Mouse (Mus musculus) hindbrain, embryonic 15.5 days (tissue): ENCODE data around the gene Cmip. TPM values are rescaled to one million over a fixed set of nuclear protein-coding genes. Genes with fewer than 3 reads are reported as not detected.

Experiments
- ATAC-seq: fragments of 200-750 bp; cut with Nextera tagmentation; 2 replicates; pipeline ENCODE4 v1.8.0; 2017; ENCODE audit warnings: low read depth, moderate number of reproducible peaks, moderate TSS enrichment; ENCODE audit not compliant: low FRiP score
- H3K27ac ChIP-seq: fragments of 300-500 bp; sonication (generic); replicated peaks from 2 replicates; pipeline ENCODE4 v1.5.1; 2015; ENCODE audit warnings: mild to moderate bottlenecking, inconsistent platforms
- H3K27me3 ChIP-seq: fragments of 300-500 bp; sonication (generic); 2 replicates; pipeline ENCODE4 v1.6.1; 2015; ENCODE audit warnings: control low read depth, inconsistent platforms
- H3K36me3 ChIP-seq: fragments of 300-500 bp; sonication (generic); 2 replicates; pipeline ENCODE4 v1.6.1; 2015; ENCODE audit warnings: control low read depth, inconsistent platforms
- H3K4me1 ChIP-seq: fragments of 300-500 bp; sonication (generic); replicated peaks from 2 replicates; pipeline ENCODE4 v1.6.1; 2015; ENCODE audit warnings: control low read depth, inconsistent platforms
- H3K4me2 ChIP-seq: fragments of 300-500 bp; sonication (generic); 2 replicates; pipeline ENCODE4 v1.6.1; 2015; ENCODE audit warnings: moderate library complexity, mild to moderate bottlenecking, inconsistent platforms
- H3K4me3 ChIP-seq: fragments of 300-500 bp; sonication (generic); 2 replicates; pipeline ENCODE4 v1.5.1; 2015; ENCODE audit warnings: mild to moderate bottlenecking, inconsistent platforms
- H3K9ac ChIP-seq: fragments of 300-500 bp; sonication (generic); 2 replicates; pipeline ENCODE4 v1.6.1; 2015; ENCODE audit warnings: inconsistent platforms
- H3K9me3 ChIP-seq: fragments of 300-500 bp; sonication (generic); 2 replicates; pipeline ENCODE4 v1.6.1; 2016; ENCODE audit warnings: control low read depth, inconsistent platforms
- WGBS: fragments of 180-500 bp; shearing (Covaris S2); methylation state at CpG from one replicate; pipeline ENCODE4 v1.1.7; 2015; 5-methylcytosine and 5-hydroxymethylcytosine counted together
- polyA plus RNA-seq: library from polyadenylated mRNA; unstranded; fragments of >200 nt; fragmentation: Nextera tagmentation; extraction: Ambion mirVana; gene quantifications from 2 replicates; pipeline ENCODE4 v1.2.1, GENCODE M21; 2015

The Cmip gene
- polyA plus RNA-seq, 1 experiment from 2014 or later: 203 TPM

GRCm38 (mm10) chr8:117402911-117403704 lies 146.2 kb downstream of the Cmip start:
- H3K27ac ChIP-seq: peak overlapping the region; percentile 72
- no peak overlapping the region; the same call in 1 of the 2 replicates for H3K9ac ChIP-seq
- no peaks in the 10 kb centered on the region for H3K9me3 ChIP-seq
- peak overlapping the region; percentile 38 for H3K4me2 ChIP-seq
- H3K27me3 ChIP-seq: no peaks in the 10 kb centered on the region
- peaks cover 54% of the 10 kb centered on the region for H3K4me1 ChIP-seq
- H3K4me3 ChIP-seq: no peak overlapping the region
- no peaks in the 10 kb centered on the region for H3K36me3 ChIP-seq
- 47% methylated on average over 9 of the region's 9 CpGs for WGBS
- peak; percentile 35; the same call in 1 of the 2 replicates for ATAC-seq

GRCm38 (mm10) chr8:117403705-117404476 lies 147.0 kb downstream of the Cmip start:
- no peak overlapping the region for H3K4me3 ChIP-seq
- peak overlapping the region; percentile 38 for H3K4me2 ChIP-seq
- H3K27ac ChIP-seq: peak overlapping the region; percentile 72
- peak overlapping the region; percentile 8; the same call in 1 of the 2 replicates for H3K9ac ChIP-seq
- H3K27me3 ChIP-seq: no peaks in the 10 kb centered on the region
- no peaks in the 10 kb centered on the region for H3K36me3 ChIP-seq
- peaks cover 48% of the 10 kb centered on the region for H3K4me1 ChIP-seq
- no peaks in the 10 kb centered on the region for H3K9me3 ChIP-seq
- ATAC-seq: peak; percentile 61
- 30% methylated on average over 14 of the region's 14 CpGs for WGBS

DNA sequence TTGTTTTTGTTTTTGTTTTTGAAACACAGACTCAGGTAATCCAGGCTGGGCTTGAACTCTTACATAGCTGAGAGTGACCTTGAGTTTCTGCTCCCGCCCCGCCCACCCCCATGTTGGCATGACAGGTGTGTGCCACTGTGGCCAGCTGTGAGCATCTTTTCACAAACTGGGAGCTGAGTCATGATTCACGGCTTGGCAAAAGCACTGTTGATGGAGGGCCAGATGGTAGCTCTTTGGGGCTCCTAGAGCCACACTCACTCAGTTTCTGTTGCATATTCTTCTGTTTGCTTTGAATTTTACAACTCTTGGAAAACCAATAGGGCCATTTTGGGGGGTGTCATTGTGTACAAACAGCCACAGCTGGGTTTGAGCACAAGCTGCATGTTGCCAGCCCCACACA lies 149.2 kb downstream of the Cmip start:
- Histone ChIP-seq H3K4me3 (no peak overlapping the region), H3K27ac (no peak overlapping the region), H3K4me1 (peaks cover 51% of the 10 kb centered on the region), H3K9me3 (no peaks in the 10 kb centered on the region), H3K27me3 (no peaks in the 10 kb centered on the region), H3K9ac (no peak overlapping the region), H3K4me2 (no peak overlapping the region), H3K36me3 (no peaks in the 10 kb centered on the region)
- no peak for ATAC-seq
- WGBS: 91% methylated on average over 3 of the region's 3 CpGs

GRCm38 (mm10) chr8:117408634-117409033 lies 151.8 kb downstream of the Cmip start:
- Histone ChIP-seq H3K36me3 (no peaks in the 10 kb centered on the region), H3K27ac (no peak overlapping the region), H3K4me2 (no peak overlapping the region), H3K4me3 (no peak overlapping the region), H3K4me1 (peaks cover 35% of the 10 kb centered on the region), H3K27me3 (no peaks in the 10 kb centered on the region), H3K9me3 (no peaks in the 10 kb centered on the region), H3K9ac (no peak overlapping the region)
- WGBS: 74% methylated on average over 7 of the region's 7 CpGs
- ATAC-seq: no peak

GRCm38 (mm10) chr8:117409056-117409455 lies 152.2 kb downstream of the Cmip start:
- Histone ChIP-seq H3K36me3 (peaks cover 3% of the 10 kb centered on the region; the same call in 1 of the 2 replicates), H3K4me1 (peaks cover 30% of the 10 kb centered on the region), H3K27ac (no peak overlapping the region), H3K9me3 (no peaks in the 10 kb centered on the region), H3K9ac (no peak overlapping the region), H3K4me2 (no peak overlapping the region), H3K27me3 (no peaks in the 10 kb centered on the region), H3K4me3 (no peak overlapping the region)
- no peak for ATAC-seq
- WGBS: 75% methylated on average over 7 of the region's 7 CpGs

DNA sequence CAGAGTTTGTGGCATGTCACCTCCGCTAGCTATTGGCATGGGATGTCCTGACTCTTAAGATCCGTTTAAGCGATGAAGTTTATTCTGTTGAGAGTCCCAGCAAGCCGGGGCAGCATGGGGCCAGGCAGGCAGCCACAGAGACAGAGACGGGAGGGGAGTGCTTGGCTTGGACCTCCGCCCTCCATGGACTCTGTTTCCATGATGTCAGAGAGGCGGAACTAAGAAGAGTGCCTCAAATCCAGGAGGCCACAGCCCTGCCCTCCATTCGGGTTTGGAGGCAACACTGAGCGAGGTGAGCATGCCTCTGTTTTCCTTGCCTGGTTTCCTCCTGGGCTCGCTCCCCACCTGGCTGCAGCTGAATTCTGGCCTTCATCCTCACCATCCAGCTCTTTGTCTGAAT lies 153.5 kb downstream of the Cmip start:
- Histone ChIP-seq H3K4me2 (no peak overlapping the region), H3K36me3 (peaks cover 3% of the 10 kb centered on the region; the same call in 1 of the 2 replicates), H3K27me3 (no peaks in the 10 kb centered on the region), H3K4me3 (no peak overlapping the region), H3K9ac (no peak overlapping the region), H3K27ac (no peak overlapping the region), H3K9me3 (no peaks in the 10 kb centered on the region), H3K4me1 (peaks cover 21% of the 10 kb centered on the region)
- 69% methylated on average over 10 of the region's 10 CpGs for WGBS
- no peak for ATAC-seq

- Histone ChIP-seq H3K4me1 (peaks cover 21% of the 10 kb centered on the region), H3K27ac (no peak overlapping the region), H3K4me2 (no peak overlapping the region), H3K27me3 (no peaks in the 10 kb centered on the region), H3K9ac (no peak overlapping the region), H3K36me3 (peaks cover 3% of the 10 kb centered on the region; the same call in 1 of the 2 replicates), H3K9me3 (no peaks in the 10 kb centered on the region), H3K4me3 (no peak overlapping the region)
- WGBS: 84% methylated on average over 10 of the region's 10 CpGs
- no peak for ATAC-seq
These were observed 154.0 kb downstream of the Cmip start for GRCm38 (mm10) chr8:117410901-117411300.

GRCm38 (mm10) chr8:117412232-117412631 lies 155.4 kb downstream of the Cmip start:
- Histone ChIP-seq H3K9me3 (no peaks in the 10 kb centered on the region), H3K36me3 (peaks cover 5% of the 10 kb centered on the region; the same call in 1 of the 2 replicates), H3K9ac (no peak overlapping the region), H3K27me3 (no peaks in the 10 kb centered on the region), H3K4me2 (no peak overlapping the region), H3K4me3 (no peak overlapping the region), H3K4me1 (peaks cover 21% of the 10 kb centered on the region), H3K27ac (no peak overlapping the region)
- ATAC-seq: no peak
- 83% methylated on average over 10 of the region's 10 CpGs for WGBS

GRCm38 (mm10) chr8:117417830-117418229 lies 161.0 kb downstream of the Cmip start:
- Histone ChIP-seq H3K27ac (no peak overlapping the region), H3K4me3 (no peak overlapping the region)

GRCm38 (mm10) chr8:117420841-117421534 lies 164.1 kb downstream of the Cmip start:
- ATAC-seq: no peak
- H3K9me3 ChIP-seq: no peaks in the 10 kb centered on the region
- peaks cover 19% of the 10 kb centered on the region for H3K4me1 ChIP-seq
- WGBS: 87% methylated on average over 17 of the region's 17 CpGs
- H3K27ac ChIP-seq: no peak overlapping the region
- 0 out of 2 replicates have a peak, but pooled peaks cover 2% of the 10 kb centered on the region for H3K36me3 ChIP-seq
- H3K4me2 ChIP-seq: no peak overlapping the region
- H3K4me3 ChIP-seq: no peak overlapping the region
- no peaks in the 10 kb centered on the region for H3K27me3 ChIP-seq
- H3K9ac ChIP-seq: no peak overlapping the region

More at GRCm38 (mm10) chr8:117417830-117418229, 161.0 kb downstream of the Cmip start:
- 92% methylated on average over 9 of the region's 9 CpGs for WGBS
- Histone ChIP-seq H3K36me3 (peaks cover 5% of the 10 kb centered on the region; the same call in 1 of the 2 replicates), H3K4me1 (peaks cover 12% of the 10 kb centered on the region), H3K9me3 (no peaks in the 10 kb centered on the region), H3K27me3 (no peaks in the 10 kb centered on the region), H3K9ac (no peak overlapping the region), H3K4me2 (no peak overlapping the region)
- ATAC-seq: no peak

GRCm38 (mm10) chr8:117421838-117422237 lies 165.0 kb downstream of the Cmip start:
- H3K4me2 ChIP-seq: no peak overlapping the region
- no peak overlapping the region for H3K4me3 ChIP-seq
- H3K27me3 ChIP-seq: no peaks in the 10 kb centered on the region
- no peaks in the 10 kb centered on the region for H3K9me3 ChIP-seq
- H3K4me1 ChIP-seq: peaks cover 19% of the 10 kb centered on the region
- WGBS: 78% methylated on average over 5 of the region's 5 CpGs
- H3K27ac ChIP-seq: peak overlapping the region; percentile 9
- H3K9ac ChIP-seq: no peak overlapping the region
- no peak for ATAC-seq
- H3K36me3 ChIP-seq: peaks cover 6% of the 10 kb centered on the region
